Mouse (Mus musculus): Measurements from ENCODE around the gene Irf4.

Irf4 gene

DNA sequence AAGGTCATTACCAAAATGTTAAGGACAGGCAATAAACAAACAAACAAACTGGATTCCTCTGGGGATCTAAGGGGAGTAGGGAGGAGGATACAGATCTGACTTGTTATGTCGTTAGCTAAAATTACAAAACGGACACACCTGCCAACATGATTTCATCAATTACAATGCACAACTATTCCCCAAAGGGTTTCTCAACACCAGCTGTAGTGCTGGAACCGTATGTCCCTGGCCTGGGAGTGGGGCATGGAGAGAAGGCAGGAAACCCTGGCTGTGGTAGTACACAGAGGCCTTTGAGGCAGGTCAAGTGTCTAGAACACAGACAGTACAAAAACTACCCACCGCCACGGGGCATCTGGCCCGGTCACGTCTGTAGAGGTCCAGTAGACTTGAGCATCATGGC lies 60.2 kb downstream of the Irf4 start:
- no peak for DNase-seq

DNA sequence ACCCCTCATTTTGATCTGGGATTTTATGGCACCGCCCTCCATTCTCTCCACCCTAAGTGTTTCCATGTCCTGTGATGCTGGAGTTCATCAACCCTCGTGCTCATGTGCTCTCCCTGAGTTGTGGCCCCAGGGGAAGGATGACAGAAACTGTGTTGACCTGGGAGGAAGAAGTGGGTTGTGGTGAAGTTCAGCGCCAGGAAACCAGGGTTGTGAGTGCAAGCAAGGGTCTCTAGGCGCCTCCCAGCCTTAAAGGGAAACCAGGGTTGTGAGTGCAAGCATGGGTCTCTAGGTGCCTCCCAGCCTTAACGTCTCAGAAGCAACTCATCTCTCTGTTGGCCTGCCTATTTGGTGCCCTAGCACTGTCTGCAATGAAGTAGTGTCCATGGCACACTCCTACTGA lies 64.4 kb downstream of the Irf4 start:
- no peak for DNase-seq

DNA sequence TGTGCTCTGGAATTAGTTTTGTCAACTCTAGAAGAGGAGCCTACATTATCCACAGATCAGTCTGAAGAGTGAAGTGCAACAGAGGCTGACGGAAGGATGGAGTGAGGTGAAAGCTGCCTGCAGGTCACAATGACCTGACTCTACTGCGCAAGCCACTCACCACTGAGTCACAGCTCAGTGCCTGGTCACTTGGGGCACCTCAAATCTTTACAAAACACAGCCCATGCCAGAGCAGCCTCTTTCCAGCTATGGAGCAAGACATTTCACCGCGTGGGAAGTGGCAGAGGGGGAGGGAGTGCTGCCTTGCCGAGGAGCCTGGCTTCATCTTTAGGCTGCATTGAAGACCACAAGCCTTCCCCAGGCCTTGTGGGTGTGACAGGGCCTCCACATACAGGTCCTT lies 65.2 kb downstream of the Irf4 start:
- DNase-seq: no peak
